Mouse (Mus musculus): ENCODE results near the gene Arhgap19. TPM values are rescaled to one million over a fixed set of nuclear protein-coding genes. Genes with fewer than 3 reads are reported as not detected.

Arhgap19 gene
- 34.4 and 46.3 TPM in 2 replicates for polyA plus RNA-seq (2012; rRNA removed)

DNA sequence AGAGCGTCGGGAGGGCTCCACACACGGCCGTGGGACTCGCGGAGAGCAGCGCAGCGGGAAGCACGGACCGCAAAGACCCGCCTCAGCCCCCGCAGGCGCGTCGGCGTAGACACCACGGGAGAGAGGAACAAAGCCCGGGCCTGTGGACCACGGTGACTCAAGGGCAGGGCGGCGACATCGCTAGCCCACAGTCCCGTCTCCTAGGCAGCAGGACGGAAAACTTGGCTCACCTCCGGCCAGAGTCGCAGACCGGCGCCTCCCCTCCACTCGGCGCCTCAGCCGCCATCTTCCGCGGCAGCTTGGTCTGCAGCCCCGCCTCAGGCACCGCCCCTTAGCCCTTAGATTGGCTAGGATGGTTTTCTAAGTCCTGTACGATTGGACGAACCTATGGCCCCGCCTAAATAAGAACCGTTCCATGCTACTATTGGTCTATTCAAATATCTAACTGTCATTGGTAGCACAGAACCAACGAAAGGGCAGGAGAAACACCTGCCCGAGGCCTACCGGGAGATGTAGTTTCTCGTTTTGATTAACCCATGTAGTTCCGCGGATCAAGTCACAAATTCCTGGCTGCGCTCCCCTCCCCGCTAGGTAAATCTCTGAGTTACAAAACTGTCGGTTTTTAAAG is at the start of gene Arhgap19:
Arhgap19 (minus strand) TSS at position 306 of the 628 bp plus-strand sequence.

DNA sequence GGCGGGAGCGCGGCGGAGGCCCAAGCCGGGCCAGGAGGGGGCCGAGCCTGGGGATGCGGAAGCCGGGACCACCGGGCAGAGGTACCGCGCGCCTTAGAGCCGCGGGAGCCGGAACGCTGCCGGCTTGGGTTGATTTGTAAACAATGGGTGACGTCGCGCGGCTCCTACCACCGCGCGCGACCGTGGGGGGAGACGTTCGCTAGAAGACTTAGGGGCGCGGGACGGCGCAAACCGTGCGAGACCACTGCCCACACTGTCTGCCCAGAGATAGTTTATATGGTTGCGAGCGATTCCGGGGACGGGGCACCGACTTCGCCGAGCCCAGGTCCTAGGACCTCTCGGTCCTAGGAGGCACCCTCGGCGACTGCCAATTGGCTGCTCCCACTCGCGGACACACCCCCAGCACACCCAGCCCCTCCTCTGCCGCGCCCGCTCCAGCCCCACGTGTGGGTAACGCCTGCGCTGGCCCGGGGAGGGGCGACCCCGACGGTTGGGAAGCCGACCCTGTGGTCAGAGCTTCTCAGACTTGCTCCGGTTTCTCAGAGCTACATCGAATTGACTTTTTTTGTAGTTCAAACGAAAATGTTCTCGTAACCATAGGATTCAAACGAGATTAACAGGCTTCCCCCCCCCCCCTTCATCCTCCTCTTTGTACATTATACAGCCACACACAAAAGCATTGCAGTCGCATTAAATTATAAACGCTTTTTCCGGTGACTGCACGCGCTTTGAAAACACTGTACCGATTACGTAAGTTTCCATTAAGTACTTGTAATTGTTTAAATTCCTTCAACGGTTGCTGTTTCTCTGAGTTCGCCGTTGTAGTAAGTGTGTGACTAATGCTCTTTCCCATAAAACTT is 46.4 kb upstream of the Arhgap19 start, which contains the start of gene Frat2:
Frat2 (minus strand) TSS at position 141 of the 860 bp plus-strand sequence.

DNA sequence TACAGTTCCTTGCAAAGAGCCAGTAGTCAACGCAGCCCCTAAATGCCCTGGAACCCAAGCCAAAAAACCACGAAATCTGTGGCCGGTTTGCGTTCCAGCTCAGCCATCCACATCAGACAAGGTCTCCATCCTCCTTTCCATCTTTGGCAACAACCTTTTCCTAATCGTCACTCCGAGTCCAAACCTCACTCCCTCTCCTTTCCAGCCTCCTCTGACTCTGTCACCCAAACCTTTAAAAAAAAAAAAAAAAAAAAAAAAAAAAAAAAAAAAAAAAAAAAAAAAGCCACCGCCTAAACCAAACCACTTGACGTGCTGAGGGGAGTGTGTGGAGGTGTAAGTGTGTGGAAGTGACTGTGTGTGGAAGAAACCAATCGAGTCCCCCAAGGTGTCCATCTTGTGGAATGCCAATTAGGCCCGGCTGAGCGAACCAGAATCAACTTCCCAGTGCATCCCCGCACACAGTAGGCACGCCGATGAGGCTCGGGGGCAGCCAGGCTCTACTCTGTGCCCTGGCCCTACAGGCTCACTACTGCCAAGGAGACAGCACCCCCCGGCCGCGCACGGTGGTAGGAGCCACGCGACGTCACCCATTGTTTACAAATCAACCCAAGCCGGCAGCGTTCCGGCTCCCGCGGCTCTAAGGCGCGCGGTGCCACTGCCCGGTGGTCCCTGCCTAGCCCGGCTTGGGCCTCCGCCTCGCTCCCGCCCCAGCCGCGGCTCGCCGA is 27.7 kb upstream of the Arhgap19 start, which contains the start of gene Frat1:
Frat1 (plus strand) TSS at position 590 of the 725 bp plus-strand sequence.

DNA sequence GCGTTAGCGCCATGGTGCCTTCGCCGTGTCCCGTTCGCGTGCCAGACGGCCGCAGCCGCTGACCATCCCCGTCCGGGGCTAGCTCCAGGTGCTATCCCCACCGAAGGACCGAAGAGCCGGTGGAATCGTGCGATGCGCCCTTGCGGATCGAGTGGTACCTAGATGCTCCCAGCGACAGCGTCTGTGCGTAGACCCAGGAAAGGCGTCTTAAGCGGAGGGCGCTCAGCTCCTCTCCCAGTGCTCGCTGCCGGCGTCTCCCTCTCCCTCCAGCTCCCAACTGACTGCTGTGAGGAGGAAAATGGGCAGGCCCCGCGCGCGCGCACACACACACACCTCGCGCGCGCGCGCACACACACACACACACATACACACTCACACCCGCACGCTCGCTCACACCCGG is 58.5 kb downstream of the Arhgap19 start, which contains the start of gene Slit1:
Slit1 (minus strand) TSS at position 270 of the 400 bp plus-strand sequence.

Other genes with a start within 250 kb of the Arhgap19 start
- gene Gm340, start 219.7 kb downstream of the Arhgap19 start, polyA plus RNA-seq (2012; rRNA removed), result 3.1 and 4.1 TPM in 2 replicates
- 10.7 and 11.0 TPM in 2 replicates for gene Slit1, start 58.4 kb downstream of the Arhgap19 start, polyA plus RNA-seq (2012; rRNA removed)
- 4.0 and 4.1 TPM in 2 replicates for gene Frat1, start 27.9 kb upstream of the Arhgap19 start, polyA plus RNA-seq (2012; rRNA removed)
- 8.5 and 19.1 TPM in 2 replicates for gene Frat2, start 46.1 kb upstream of the Arhgap19 start, polyA plus RNA-seq (2012; rRNA removed)
- gene Rrp12, start 94.1 kb upstream of the Arhgap19 start, polyA plus RNA-seq (2012; rRNA removed), result 15.6 and 20.9 TPM in 2 replicates
- gene Pgam1, start 109.9 kb upstream of the Arhgap19 start, polyA plus RNA-seq (2012; rRNA removed), result 479 and 499 TPM in 2 replicates
- gene Exosc1, start 131.4 kb upstream of the Arhgap19 start, polyA plus RNA-seq (2012; rRNA removed), result 42.9 and 47.1 TPM in 2 replicates
- gene Zdhhc16, start 131.4 kb upstream of the Arhgap19 start, polyA plus RNA-seq (2012; rRNA removed), result 66.0 and 88.5 TPM in 2 replicates
- gene Mms19, start 179.1 kb upstream of the Arhgap19 start, polyA plus RNA-seq (2012; rRNA removed), result 50.6 and 72.5 TPM in 2 replicates
- 11.9 and 16.2 TPM in 2 replicates for gene Ubtd1, start 179.7 kb upstream of the Arhgap19 start, polyA plus RNA-seq (2012; rRNA removed)
- gene Ankrd2, start 234.0 kb upstream of the Arhgap19 start, polyA plus RNA-seq (2012; rRNA removed), result 0.08 and 0.11 TPM in 2 replicates
- 1.8 and 2.8 TPM in 2 replicates for gene Hoga1, start 243.6 kb upstream of the Arhgap19 start, polyA plus RNA-seq (2012; rRNA removed)

All from central nervous system, embryonic 11.5 days (tissue).